Mouse (Mus musculus) CH12.LX (cell line): ENCODE measurements at regions not wholly inside any gene's neighbourhood (a gene's known extent, or its start where the extent isn't known, plus 50 kb on each side); places are given as distances from the start of the nearest gene placed in this dataset.

ENCODE experiments used
- DNase-seq: peaks from one replicate; pipeline ENCODE4 v3.0.0-alpha.2; 2013; ENCODE audit errors: extremely low read depth
- H3K27ac ChIP-seq: 2 replicates; pipeline ENCODE4 v1.5.1; 2012; ENCODE audit warnings: low read depth, mild to moderate bottlenecking, control low read depth, moderate library complexity; ENCODE audit not compliant: insufficient read depth
- H3K27me3 ChIP-seq: replicated peaks from 2 replicates; pipeline ENCODE3; 2012; ENCODE audit warnings: inconsistent platforms
- H3K36me3 ChIP-seq, 2 experiments: replicated peaks in 1 of 2; 2 replicates each; pipeline versions ENCODE3 to v1.6.1; 2012; ENCODE audit warnings: inconsistent platforms in 1 of 2, low read length in 1 of 2, mild to moderate bottlenecking in 1 of 2, mixed read lengths in 1 of 2, moderate library complexity in 1 of 2; ENCODE audit not compliant: control insufficient read depth in 1 of 2, insufficient read depth in 1 of 2
- H3K4me1 ChIP-seq, 2 experiments: 2 replicates each; pipeline ENCODE4 v1.6.1; 2012; ENCODE audit warnings: inconsistent platforms in 1 of 2, moderate library complexity in 1 of 2; ENCODE audit not compliant: insufficient read depth in 2 of 2, control insufficient read depth in 1 of 2
- H3K4me2 ChIP-seq: 2 replicates; pipeline ENCODE4 v1.6.1; 2012; ENCODE audit warnings: low read depth, mild to moderate bottlenecking, control low read depth; ENCODE audit not compliant: poor library complexity, insufficient read depth, severe bottlenecking
- H3K4me3 ChIP-seq, 3 experiments: fragments of 150-350 bp in 1 of 3; sonication (generic) in 1 of 3; replicated peaks in 1 of 3; 2 replicates each; pipeline versions ENCODE3 to v1.5.1; 2011 to 2012; ENCODE audit warnings: low read depth in 2 of 3, low read length in 2 of 3, mild to moderate bottlenecking in 2 of 3, moderate library complexity in 2 of 3, control low read depth in 1 of 3, improper control_type of control experiment in 1 of 3, inconsistent platforms in 1 of 3, mixed read lengths in 1 of 3; ENCODE audit not compliant: poor library complexity in 1 of 3
- H3K79me2 ChIP-seq: replicated peaks from 2 replicates; pipeline ENCODE4 v1.6.1; 2012; ENCODE audit warnings: mild to moderate bottlenecking, moderate library complexity; ENCODE audit not compliant: control insufficient read depth, poor library complexity, insufficient read depth, severe bottlenecking; ENCODE audit errors: extremely low read depth
- H3K9ac ChIP-seq: 2 replicates; pipeline ENCODE4 v1.6.1; 2012; ENCODE audit warnings: low read depth, mild to moderate bottlenecking, control low read depth, moderate library complexity; ENCODE audit not compliant: insufficient read depth
- H3K9me3 ChIP-seq: replicated peaks from 2 replicates; pipeline ENCODE3; 2012; ENCODE audit warnings: low read length, inconsistent platforms, mixed read lengths
- CHD1 ChIP-seq: IDR thresholded peaks from 2 replicates; pipeline ENCODE4 v1.6.1; 2012; ENCODE audit warnings: low read depth, low read length, improper control_type of control experiment, inconsistent platforms
- GABPA ChIP-seq: IDR thresholded peaks from 2 replicates; pipeline ENCODE4 v1.6.1; 2012; ENCODE audit warnings: low read depth, low read length, improper control_type of control experiment, inconsistent platforms; ENCODE audit not compliant: insufficient replicate concordance
- HCFC1 ChIP-seq: IDR thresholded peaks from 2 replicates; pipeline ENCODE4 v1.6.1; 2012; ENCODE audit warnings: low read depth, mild to moderate bottlenecking, inconsistent platforms, low read length, improper control_type of control experiment
- KAT2A ChIP-seq: IDR thresholded peaks from 2 replicates; pipeline ENCODE4 v1.6.1; 2012; ENCODE audit warnings: low read length, improper control_type of control experiment, inconsistent platforms; ENCODE audit not compliant: insufficient replicate concordance
- MAFK ChIP-seq: IDR thresholded peaks from 2 replicates; pipeline ENCODE4 v1.6.1; 2011; ENCODE audit warnings: low read length, improper control_type of control experiment; ENCODE audit not compliant: insufficient replicate concordance
- MAX ChIP-seq: IDR thresholded peaks from 2 replicates; pipeline ENCODE4 v1.6.1; 2011; ENCODE audit warnings: low read length, improper control_type of control experiment
- RCOR1 ChIP-seq: conservative IDR thresholded peaks from 2 replicates; pipeline ENCODE4 v1.6.1; 2012; ENCODE audit warnings: low read depth, mild to moderate bottlenecking, inconsistent platforms, low read length, improper control_type of control experiment
- SIN3A ChIP-seq: IDR thresholded peaks from 2 replicates; pipeline ENCODE4 v1.6.1; 2012; ENCODE audit warnings: low read length, improper control_type of control experiment, inconsistent platforms
- SMC3 ChIP-seq: IDR thresholded peaks from 2 replicates; pipeline ENCODE4 v1.6.1; 2011; ENCODE audit warnings: low read depth, low read length, improper control_type of control experiment
- TBP ChIP-seq: conservative IDR thresholded peaks from 2 replicates; pipeline ENCODE4 v1.6.1; 2011; ENCODE audit warnings: low read depth, low read length, improper control_type of control experiment
- TCF12 ChIP-seq: IDR thresholded peaks from 2 replicates; pipeline ENCODE4 v1.6.1; 2014; ENCODE audit warnings: low read depth, mild to moderate bottlenecking, inconsistent platforms, low read length, improper control_type of control experiment
- UBTF ChIP-seq: IDR thresholded peaks from 2 replicates; pipeline ENCODE4 v1.6.1; 2012; ENCODE audit warnings: low read depth, mild to moderate bottlenecking, inconsistent platforms, low read length, improper control_type of control experiment, moderate library complexity
- USF2 ChIP-seq: conservative IDR thresholded peaks from 2 replicates; pipeline ENCODE4 v1.6.1; 2011; ENCODE audit warnings: low read depth, low read length, improper control_type of control experiment
- dilution Hi-C: fragments of 300-500 bp; cut with MboI; formaldehyde crosslinking; loops from 2 replicates; pipeline ENCODE4 v1.14.3; 2020; ENCODE audit warnings: low sequenced_read_pairs; ENCODE audit not compliant: extremely low pct_unique_long_range_greater_than_20kb, extremely low pct_ligation_motif_present
- in situ Hi-C: fragments of 300-500 bp; cut with MboI; formaldehyde crosslinking; loops from 3 replicates; pipeline ENCODE4 v1.14.3; 2019; ENCODE audit warnings: low sequenced_read_pairs, low pct_ligation_motif_present, low pct_unique_long_range_greater_than_20kb, mixed read lengths

GRCm38 (mm10) chr2:48211804-48212203 is 602.1 kb upstream of the Acvr2a start:
- Histone ChIP-seq H3K9me3 (peaks cover 5% of the 10 kb centered on the region), H3K79me2 (no peaks in the 10 kb centered on the region), H3K9ac (no peak overlapping the region), H3K27me3 (no peaks in the 10 kb centered on the region), H3K4me3 (no peak overlapping the region), H3K4me2 (no peak overlapping the region), H3K4me1 (no peaks in the 10 kb centered on the region), H3K27ac (no peak overlapping the region), H3K36me3 (no peaks in the 10 kb centered on the region)
- TF ChIP-seq RCOR1 (no peak), CHD1 (no peak), GABPA (no peak), MAFK (no peak), TCF12 (no peak), SIN3A (no peak)
- dilution Hi-C loops (no loop called here), in situ Hi-C loops (no loop called here)
- no peak for DNase-seq

- H3K4me1 ChIP-seq = no peaks in the 10 kb centered on the region
- H3K9ac ChIP-seq = no peak overlapping the region
- no peaks in the 10 kb centered on the region for H3K79me2 ChIP-seq
- H3K36me3 ChIP-seq = no peaks in the 10 kb centered on the region
- peaks cover 4% of the 10 kb centered on the region for H3K9me3 ChIP-seq
- H3K27ac ChIP-seq = no peak overlapping the region
- no peak overlapping the region for H3K4me3 ChIP-seq
- TF ChIP-seq USF2 = no peak
- TF ChIP-seq SMC3 = no peak
- no peak for TF ChIP-seq UBTF
- no peak for TF ChIP-seq KAT2A
- no peak for TF ChIP-seq MAX
- TF ChIP-seq HCFC1 = no peak
- in situ Hi-C loops (no loop called here), dilution Hi-C loops (no loop called here)
- H3K27me3 ChIP-seq = no peaks in the 10 kb centered on the region
- H3K4me2 ChIP-seq = no peak overlapping the region
- no peak for DNase-seq
These were observed 593.1 kb upstream of the Acvr2a start for GRCm38 (mm10) chr2:48220771-48221170.

GRCm38 (mm10) chr2:48223084-48223799 is 590.7 kb upstream of the Acvr2a start:
- Histone ChIP-seq H3K27me3 (no peaks in the 10 kb centered on the region), H3K4me2 (no peak overlapping the region), H3K9ac (no peak overlapping the region), H3K9me3 (peaks cover 4% of the 10 kb centered on the region), H3K27ac (no peak overlapping the region), H3K4me3 (no peak overlapping the region), H3K36me3 (no peaks in the 10 kb centered on the region), H3K79me2 (no peaks in the 10 kb centered on the region), H3K4me1 (no peaks in the 10 kb centered on the region)
- dilution Hi-C loops = no loop called here
- in situ Hi-C loops = no loop called here
- no peak for TF ChIP-seq TBP
- no peak for DNase-seq
